ENCODE assay signal across 23 mouse cellular contexts in genomic region chr13:45029791-45030190, GRCm38 (mm10). TPM values are rescaled to one million over a fixed set of nuclear protein-coding genes. Genes with fewer than 3 reads are reported as not detected.
"Had no signal": no experiment of that assay in that cellular context is flagged by ENCODE, and none has a peak within 500 bp of the region (broad histone marks: within the 10 kb centered on the region; RNA-seq: fewer than 3 reads in every experiment).

No protein-coding gene starts in this region.

- ATAC-seq: liver, postnatal 0 days; midbrain, embryonic 16.5 days had no signal

- H3K4me2 ChIP-seq: liver, embryonic 15.5 days; lung, embryonic 14.5 days; midbrain, embryonic 12.5 days; neural tube, embryonic 12.5 days; stomach, embryonic 15.5 days had no signal

- H3K27ac ChIP-seq: liver, embryonic 15.5 days; macrophage; midbrain, embryonic 12.5 days; neural tube, embryonic 12.5 days; stomach, embryonic 15.5 days; stomach, postnatal 0 days had no signal

- H3K9me3 ChIP-seq: liver, embryonic 15.5 days; megakaryocyte, embryonic 14.5 days; midbrain, embryonic 12.5 days; neural tube, embryonic 12.5 days; stomach, embryonic 15.5 days had no signal

- H3K4me1 ChIP-seq: midbrain, embryonic 12.5 days; neural tube, embryonic 12.5 days; stomach, embryonic 15.5 days had no signal

- H3K36me3 ChIP-seq: liver, embryonic 15.5 days; midbrain, embryonic 12.5 days; neural tube, embryonic 12.5 days; stomach, embryonic 15.5 days had no signal

- H3K4me3 ChIP-seq: liver, embryonic 15.5 days; megakaryocyte, embryonic 14.5 days; midbrain, embryonic 12.5 days; neural tube, embryonic 12.5 days; stomach, embryonic 15.5 days had no signal

- H3K9ac ChIP-seq: liver, embryonic 15.5 days; liver, postnatal 0 days; lung, embryonic 14.5 days; midbrain, embryonic 12.5 days; neural tube, embryonic 12.5 days; stomach, embryonic 15.5 days had no signal

- H3K27me3 ChIP-seq: megakaryocyte, embryonic 14.5 days; midbrain, embryonic 12.5 days; neural tube, embryonic 12.5 days; stomach, embryonic 15.5 days had no signal

- DNase-seq: liver, postnatal 0 days; lung, embryonic 14.5 days; lung, postnatal 14 days; lung, postnatal 36 days; midbrain, embryonic 14.5 days; right cerebral cortex, postnatal 14 days; thymus, adult 2 months; thymus, postnatal 25 days; thymus, postnatal 4 days had no signal

RNA-seq across cellular contexts. Expression of gene Gm9817, which starts 48.7 kb away (rescaled TPM):
- total RNA-seq: megakaryocyte progenitor cell, adult 5-6 weeks; monocyte, adult 5-6 weeks; neutrophil, adult 5-6 weeks had no signal
- polyA plus RNA-seq: liver, embryonic 15.5 days; liver, postnatal 0 days; lung, embryonic 14.5 days; lung, embryonic 16.5 days; midbrain, embryonic 12.5 days; midbrain, embryonic 14.5 days; midbrain, embryonic 16.5 days; neural tube, embryonic 12.5 days; neural tube, embryonic 14.5 days; spleen, adult 2 months; thymus, adult 2 months had no signal
